Mouse (Mus musculus): ENCODE measurements around the gene Dynll1.

Gene Dynll1

GRCm38 (mm10) chr5:115268266-115268665 is 32.5 kb downstream of the Dynll1 start:
- DNase-seq (ENCODE audit: low read depth, low spot score) = no peak

GRCm38 (mm10) chr5:115267469-115268045 is 33.2 kb downstream of the Dynll1 start:
- no peak for DNase-seq (ENCODE audit: low read depth, low spot score)

GRCm38 (mm10) chr5:115266787-115267468 is 33.9 kb downstream of the Dynll1 start:
- DNase-seq (ENCODE audit: low read depth, low spot score) = no peak

GRCm38 (mm10) chr5:115266340-115266739 is 34.5 kb downstream of the Dynll1 start:
- DNase-seq (ENCODE audit: low read depth, low spot score) = no peak

- DNase-seq (ENCODE audit: low read depth, low spot score) = no peak
These were observed 38.1 kb downstream of the Dynll1 start for GRCm38 (mm10) chr5:115262502-115263291.

GRCm38 (mm10) chr5:115261880-115262279 is 38.9 kb downstream of the Dynll1 start:
- DNase-seq (ENCODE audit: low read depth, low spot score) = no peak

- no peak for DNase-seq (ENCODE audit: low read depth, low spot score)
These were observed 39.7 kb downstream of the Dynll1 start for GRCm38 (mm10) chr5:115261141-115261540.

- no peak for DNase-seq (ENCODE audit: low read depth, low spot score)
These were observed 40.4 kb downstream of the Dynll1 start for GRCm38 (mm10) chr5:115260356-115260755.

- DNase-seq (ENCODE audit: low read depth, low spot score) = no peak
These were observed 43.8 kb downstream of the Dynll1 start for GRCm38 (mm10) chr5:115256909-115257546.

- DNase-seq (ENCODE audit: low read depth, low spot score) = no peak
These were observed 45.3 kb downstream of the Dynll1 start for GRCm38 (mm10) chr5:115255472-115255871.
